Mouse (Mus musculus): Measurements from ENCODE around the gene Myo5c. TPM values are rescaled to one million over a fixed set of nuclear protein-coding genes. Genes with fewer than 3 reads are reported as not detected.

The Myo5c gene
- polyA plus RNA-seq, 1 experiment from 2014 or later = 1.8 TPM

Other genes starting within 250 kb of the Myo5c start
- gene Arpp19, start 194.4 kb upstream of the Myo5c start, polyA plus RNA-seq (2014; fragmentation: Nextera tagmentation; extraction: Ambion mirVana) = 211 and 219 TPM in 2 replicates
- 12.3 and 12.8 TPM in 2 replicates for gene Myo5a, start 161.0 kb upstream of the Myo5c start, polyA plus RNA-seq (2014; fragmentation: Nextera tagmentation; extraction: Ambion mirVana)
- 66.5 and 68.7 TPM in 2 replicates for gene Gnb5, start 74.3 kb downstream of the Myo5c start, polyA plus RNA-seq (2014; fragmentation: Nextera tagmentation; extraction: Ambion mirVana)
- gene Bcl2l10, start 115.7 kb downstream of the Myo5c start, polyA plus RNA-seq (2014; fragmentation: Nextera tagmentation; extraction: Ambion mirVana) = not detected in 2 replicates
- gene Mapk6, start 178.0 kb downstream of the Myo5c start, polyA plus RNA-seq (2014; fragmentation: Nextera tagmentation; extraction: Ambion mirVana) = 52.3 and 55.6 TPM in 2 replicates
- 23.6 and 26.0 TPM in 2 replicates for gene Leo1, start 209.5 kb downstream of the Myo5c start, polyA plus RNA-seq (2014; fragmentation: Nextera tagmentation; extraction: Ambion mirVana)

All from heart, embryonic 14.5 days (tissue).